Mouse (Mus musculus) lung, adult 2 months (tissue): ENCODE data around the gene Cep131. TPM values are rescaled to one million over a fixed set of nuclear protein-coding genes. Genes with fewer than 3 reads are reported as not detected.

Source experiments
- DNase-seq: peaks from one replicate; pipeline ENCODE4 v3.0.0; 2022
- H3K4me1 ChIP-seq: fragments of 200-500 bp; 2 replicates; pipeline ENCODE4 v1.6.1; 2011; ENCODE audit warnings: low read length; ENCODE audit not compliant: control insufficient read depth, insufficient read depth
- H3K4me3 ChIP-seq: fragments of 200-500 bp; replicated peaks from 2 replicates; pipeline ENCODE3; 2011; ENCODE audit warnings: low read depth, mild to moderate bottlenecking, control low read depth, low read length; ENCODE audit errors: extremely low read depth
- CTCF ChIP-seq: fragments of 200-500 bp; IDR thresholded peaks from 2 replicates; pipeline ENCODE4 v1.5.1; 2011; ENCODE audit warnings: mild to moderate bottlenecking, low read length, control low read depth; ENCODE audit not compliant: insufficient read depth
- POLR2A ChIP-seq: fragments of 200-500 bp; IDR thresholded peaks from 2 replicates; pipeline ENCODE4 v1.6.1; 2011; ENCODE audit warnings: low read depth, mild to moderate bottlenecking, control low read depth, low read length, borderline replicate concordance; ENCODE audit errors: extremely low read depth
- WGBS: fragments of 180-500 bp; shearing (Covaris S2); methylation state at CpG from one replicate; pipeline ENCODE4 v1.1.7; 2018; 5-methylcytosine and 5-hydroxymethylcytosine counted together
- polyA plus RNA-seq: library from polyadenylated mRNA; depleted of rRNA; stranded (reverse); fragments of >200 nt; gene quantifications from 2 replicates; pipeline ENCODE4 v1.2.3, GENCODE M21; 2012

Gene Cep131
- polyA plus RNA-seq, 1 experiment, result 9.2 TPM

- Histone ChIP-seq H3K4me1 (peaks cover 4% of the 10 kb centered on the region), H3K4me3 (no peak overlapping the region)
- 74% methylated on average over 3 of the region's 3 CpGs for WGBS
- no peak for DNase-seq
- no peak for TF ChIP-seq CTCF
- no peak for TF ChIP-seq POLR2A
These were observed 16.9 kb upstream of the Cep131 start for GRCm38 (mm10) chr11:120103431-120103997.

DNA sequence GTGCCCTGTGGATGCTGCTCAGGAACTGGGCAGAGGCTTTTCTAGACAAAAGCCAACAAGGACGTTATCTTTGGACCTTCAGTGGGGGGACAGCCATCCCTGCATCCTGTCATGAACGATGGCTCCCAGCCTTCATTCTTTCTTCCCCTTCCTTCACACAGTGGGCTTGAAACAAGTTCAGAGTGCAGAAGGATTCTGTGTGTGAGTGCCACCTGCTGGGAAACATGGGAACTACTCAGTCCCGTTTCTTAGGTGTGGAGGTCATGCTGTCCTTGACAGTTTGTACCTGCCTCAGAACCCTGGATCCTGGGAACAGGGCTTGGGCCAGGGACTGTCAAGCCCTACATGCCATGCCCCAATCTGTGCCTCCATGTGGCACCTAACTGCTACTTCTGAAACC is 14.4 kb upstream of the Cep131 start:
- peak; percentile 65 for DNase-seq
- TF ChIP-seq POLR2A (no peak), CTCF (peak; percentile 61)
- 0% methylated on average over 3 of the region's 3 CpGs for WGBS

DNA sequence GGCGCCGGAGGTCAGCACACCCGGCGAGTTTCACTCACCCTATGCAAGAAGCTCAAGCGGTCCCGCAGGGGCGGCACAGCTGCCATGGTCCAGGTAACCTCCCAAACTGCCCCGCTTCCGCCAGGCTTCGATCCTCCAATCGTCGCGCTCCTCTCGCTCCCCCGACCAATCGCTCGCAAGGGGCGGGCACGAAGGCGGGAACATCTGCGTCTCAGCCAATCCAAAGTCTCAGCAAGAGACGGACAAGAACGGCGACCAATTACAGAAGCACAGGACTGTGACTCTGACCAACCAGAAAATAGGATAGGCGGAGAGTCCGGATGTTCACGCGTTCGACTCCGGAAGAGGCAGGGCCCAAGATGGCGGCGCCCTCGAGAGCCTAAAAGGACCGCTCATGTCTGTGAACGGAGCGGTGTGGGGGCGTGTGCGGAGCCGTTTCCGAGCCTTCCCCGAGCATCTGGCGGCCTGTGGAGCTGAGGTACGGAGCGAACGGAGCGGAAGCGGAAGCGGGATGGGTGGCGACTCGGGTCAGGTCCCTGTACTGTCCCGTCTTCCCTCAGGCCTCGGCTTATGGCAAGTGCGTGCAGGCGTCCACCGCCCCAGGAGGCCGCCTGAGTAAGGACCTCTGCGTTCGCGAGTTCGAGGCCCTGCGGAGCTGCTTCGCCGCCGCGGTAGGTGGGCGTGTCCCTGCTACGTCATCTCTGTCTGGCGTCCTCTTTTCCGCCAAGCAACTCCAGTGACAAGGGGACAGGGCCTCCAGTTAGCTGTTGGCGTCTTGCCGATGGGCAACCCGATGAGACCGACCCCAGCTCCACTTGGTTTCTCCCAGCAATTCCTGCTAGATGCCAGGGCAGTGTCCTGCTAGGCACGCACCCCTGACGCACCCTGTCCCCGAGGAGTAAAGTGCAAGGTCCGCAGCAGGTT is 12.2 kb upstream of the Cep131 start, which contains the start of the genes Tepsin and Ndufaf8:
Gene Tepsin, minus strand, starts transcription at position 144 of the 924 bp plus-strand sequence.
Gene Ndufaf8, plus strand, starts transcription at position 341 of the 924 bp plus-strand sequence.
- WGBS, result under 1% methylated on average over 77 of the region's 77 CpGs
- peak; percentile 64; the same call in 1 of the 2 replicates for TF ChIP-seq POLR2A
- TF ChIP-seq CTCF, result no peak
- peaks cover 7% of the 10 kb centered on the region for H3K4me1 ChIP-seq

More for the DNA sequence above, 14.4 kb upstream of the Cep131 start:
- H3K4me1 ChIP-seq, result peaks cover 7% of the 10 kb centered on the region
- H3K4me3 ChIP-seq, result no peak overlapping the region

DNA sequence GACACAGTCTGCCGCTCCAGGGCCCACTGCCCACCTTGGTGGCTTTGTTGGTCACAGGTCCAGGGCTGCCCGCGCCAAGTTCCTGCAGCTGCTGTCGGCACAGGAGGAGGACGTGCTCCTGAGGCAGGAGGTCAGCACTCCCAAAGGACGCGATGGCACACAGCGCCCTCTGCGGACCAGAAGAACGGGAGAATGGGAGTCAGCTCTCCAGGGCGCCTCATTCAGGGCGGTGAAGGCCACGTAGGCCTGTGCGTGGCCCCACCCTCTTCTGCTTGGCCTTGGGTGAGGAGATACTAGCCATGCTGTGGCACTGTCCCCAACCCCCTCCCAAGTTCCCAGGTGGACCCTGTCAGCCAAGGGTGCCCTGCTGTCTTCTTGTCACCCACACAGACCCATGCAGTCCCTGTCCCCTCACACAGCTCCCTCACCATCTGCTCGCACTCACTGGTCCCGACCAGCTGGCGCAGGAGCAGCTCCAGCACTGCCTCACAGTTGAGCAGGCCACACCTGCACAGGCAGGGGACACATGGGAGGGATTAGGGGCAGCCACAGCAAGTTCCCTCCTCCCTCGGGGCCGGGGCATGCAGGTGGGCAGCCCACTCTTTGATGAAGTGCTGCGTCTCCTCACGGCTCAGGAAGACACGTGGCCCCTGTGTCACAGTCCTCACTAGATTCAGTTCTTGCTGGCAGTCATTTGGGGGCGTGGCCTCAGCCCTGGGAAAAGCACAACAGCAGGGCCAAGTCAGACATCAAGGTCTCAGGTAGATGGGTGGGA is 6.4 kb upstream of the Cep131 start:
- Histone ChIP-seq H3K4me1 (peaks cover 3% of the 10 kb centered on the region; the same call in 1 of the 2 replicates), H3K4me3 (no peak overlapping the region)
- WGBS, result 74% methylated on average over 23 of the region's 23 CpGs
- TF ChIP-seq POLR2A (no peak), CTCF (no peak)
- no peak for DNase-seq

More for the DNA sequence above, 12.2 kb upstream of the Cep131 start, which contains the start of the genes Tepsin and Ndufaf8:
- peak; percentile 100 for DNase-seq
- peak within 1 kb of the TSS; percentile 89 for H3K4me3 ChIP-seq

DNA sequence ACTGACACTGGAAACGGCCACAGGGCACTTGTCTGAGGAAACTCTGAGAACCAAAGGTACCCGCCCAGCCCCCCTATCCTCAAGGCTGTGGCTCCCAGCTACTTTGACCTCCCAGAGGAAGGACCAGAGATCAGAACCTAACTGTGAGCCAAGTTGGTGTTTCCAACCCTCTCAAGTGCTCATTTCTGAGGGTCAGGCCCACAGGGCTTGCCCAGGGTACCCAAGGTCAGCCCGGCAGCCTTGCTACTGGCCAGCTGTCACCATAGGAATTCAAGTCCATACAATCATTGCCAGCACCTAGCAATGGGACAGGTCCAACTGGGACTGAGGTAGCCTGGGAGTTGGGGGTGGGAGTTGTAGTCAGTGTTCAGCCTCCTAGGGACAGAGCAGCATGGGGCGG is 4.0 kb upstream of the Cep131 start:
- H3K4me1 ChIP-seq, result peaks cover 5% of the 10 kb centered on the region; the same call in 1 of the 2 replicates
- H3K4me3 ChIP-seq, result no peak overlapping the region
- 87% methylated on average over 4 of the region's 4 CpGs for WGBS
- DNase-seq, result no peak
- TF ChIP-seq CTCF, result no peak
- TF ChIP-seq POLR2A, result no peak

DNA sequence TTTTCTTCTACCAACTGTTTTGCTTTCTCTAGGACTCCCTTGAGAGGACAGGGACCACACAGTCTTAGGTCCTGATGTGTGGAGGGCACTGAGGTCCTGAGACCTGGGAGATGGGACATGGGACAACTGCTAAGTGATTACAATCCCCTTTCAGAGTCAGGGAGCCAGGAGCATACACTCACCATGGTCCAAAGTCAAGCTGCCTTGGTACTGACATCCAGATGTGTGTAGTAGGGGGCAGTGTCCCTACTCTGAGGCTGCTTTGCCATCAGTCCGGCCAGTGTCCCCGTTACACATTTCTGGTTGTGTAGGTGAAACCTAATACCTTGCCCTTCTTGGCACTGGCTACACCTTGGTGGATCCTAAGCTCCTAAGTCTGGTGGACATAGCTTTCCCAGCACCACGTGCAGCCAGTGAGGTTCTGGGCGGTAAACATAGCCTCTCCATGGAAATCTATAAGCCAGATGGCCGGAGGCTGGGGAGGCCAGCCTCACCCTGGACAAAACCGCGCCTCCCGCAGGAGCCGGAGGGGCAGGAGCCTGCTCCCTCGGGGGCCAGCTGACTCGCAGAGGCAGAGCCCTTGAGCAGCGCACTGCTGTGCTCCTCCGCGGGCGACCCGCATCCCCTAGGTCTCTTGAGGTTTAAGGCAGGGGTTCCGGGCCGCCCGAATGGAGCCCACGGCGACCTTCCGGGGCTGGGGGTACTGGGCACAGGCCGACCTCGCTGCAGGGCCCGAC is 568 bp downstream of the Cep131 start:
- no peak for DNase-seq
- WGBS, result 0% methylated on average over 25 of the region's 25 CpGs
- TF ChIP-seq CTCF, result no peak
- TF ChIP-seq POLR2A, result no peak
- Histone ChIP-seq H3K4me1 (peaks cover 5% of the 10 kb centered on the region; the same call in 1 of the 2 replicates), H3K4me3 (peak overlapping the region; percentile 78)

- TF ChIP-seq CTCF (no peak), POLR2A (no peak)
- 82% methylated on average over 6 of the region's 6 CpGs for WGBS
- Histone ChIP-seq H3K4me3 (no peak overlapping the region), H3K4me1 (no peaks in the 10 kb centered on the region)
- DNase-seq, result no peak
These were observed 6.3 kb downstream of the Cep131 start for GRCm38 (mm10) chr11:120080282-120080681.

DNA sequence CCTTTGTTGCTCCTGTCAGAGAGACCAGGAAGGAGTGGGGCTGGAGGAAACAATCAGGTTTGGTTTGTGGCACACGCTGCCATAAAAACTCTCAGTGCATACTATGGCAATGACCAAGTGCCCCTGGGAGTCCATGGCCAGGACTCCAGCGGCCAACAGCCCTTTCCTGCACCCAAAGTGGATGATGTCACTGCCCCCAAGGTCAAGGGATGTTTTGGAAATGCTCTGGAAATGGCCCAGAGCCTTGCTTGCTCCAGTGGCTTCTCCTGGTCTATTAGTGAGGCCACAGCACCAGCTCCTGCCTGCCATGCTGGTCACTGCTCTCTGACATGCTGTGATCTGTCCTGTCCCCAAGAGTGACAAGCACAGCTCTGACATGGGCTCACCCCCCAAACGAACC is 10.4 kb downstream of the Cep131 start:
- DNase-seq, result no peak
- TF ChIP-seq CTCF (no peak), POLR2A (no peak)
- 64% methylated on average over 3 of the region's 3 CpGs for WGBS
- Histone ChIP-seq H3K4me3 (no peak overlapping the region), H3K4me1 (no peaks in the 10 kb centered on the region)
